Mouse (Mus musculus) liver, adult 2 months (tissue): ENCODE results near the gene Mcm2.

Experiments used
- CTCF ChIP-seq: fragments of 200-500 bp; IDR thresholded peaks from 2 replicates; pipeline ENCODE4 v1.5.1; 2011; ENCODE audit warnings: low read depth, low read length, control low read depth
- POLR2A ChIP-seq: fragments of 200-500 bp; IDR thresholded peaks from 2 replicates; pipeline ENCODE4 v1.6.1; 2011; ENCODE audit warnings: low read length, control low read depth; ENCODE audit not compliant: insufficient read depth; ENCODE audit errors: extremely low read depth

GRCm38 (mm10) chr6:88873965-88874867, 24.4 kb downstream of the Mcm2 start:
- TF ChIP-seq POLR2A (no peak), CTCF (no peak)
